Mouse (Mus musculus): ENCODE measurements around the gene Ptgir.

DNA sequence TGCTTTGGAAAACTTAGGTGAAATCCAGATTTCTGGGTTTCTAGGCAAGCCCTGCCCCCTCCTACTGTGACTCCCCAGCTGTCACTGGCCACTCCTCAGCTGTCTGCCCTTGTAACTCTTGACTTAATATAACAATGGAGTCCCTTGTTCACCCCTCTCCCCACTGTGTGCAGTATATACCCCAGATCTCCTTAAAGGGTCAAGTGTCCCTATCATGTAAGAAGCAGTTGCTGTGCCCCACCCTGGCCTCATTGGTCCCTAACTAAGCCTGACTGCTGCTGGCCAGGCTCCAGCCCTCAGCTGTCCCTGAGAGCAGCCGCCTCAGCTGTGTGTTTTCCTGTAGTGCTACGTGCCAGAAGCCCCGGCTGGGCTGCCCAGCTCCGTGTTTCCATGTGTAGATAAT lies 41.7 kb downstream of the Ptgir start:
- TF ChIP-seq CTCF (IDR thresholded peaks at IDR 0.05; ENCODE audit: borderline replicate concordance, insufficient read depth, low read depth, low read length) = no peak
- no peak for TF ChIP-seq POLR2A (IDR thresholded peaks at IDR 0.05; ENCODE audit: borderline replicate concordance, insufficient read depth, low read length)
